Mouse (Mus musculus) gonadal fat pad, adult 2 months (tissue): ENCODE measurements around the gene Ppp1r7. TPM values are rescaled to one million over a fixed set of nuclear protein-coding genes. Genes with fewer than 3 reads are reported as not detected.

Source experiments
- polyA plus RNA-seq: library from polyadenylated mRNA; depleted of rRNA; stranded (reverse); fragments of >200 nt; gene quantifications from 2 replicates; pipeline ENCODE4 v1.2.3, GENCODE M21; 2012; rRNA removed

Gene Ppp1r7
- polyA plus RNA-seq, 1 experiment = 4.6 TPM

Other genes with a start within 250 kb of the Ppp1r7 start
- gene Kif1a, start 240.9 kb upstream of the Ppp1r7 start, polyA plus RNA-seq = 1.6 and 2.1 TPM in 2 replicates
- 0.22 TPM in 1 of 2 replicates, not detected in the other for gene Agxt, start 207.6 kb upstream of the Ppp1r7 start, polyA plus RNA-seq
- gene 2310007B03Rik, start 181.9 kb upstream of the Ppp1r7 start, polyA plus RNA-seq = 1.6 and 1.7 TPM in 2 replicates
- 0.81 and 1.1 TPM in 2 replicates for gene Crocc2, start 174.1 kb upstream of the Ppp1r7 start, polyA plus RNA-seq
- 7.4 and 10.7 TPM in 2 replicates for gene Sned1, start 107.0 kb upstream of the Ppp1r7 start, polyA plus RNA-seq
- 8.1 and 10.8 TPM in 2 replicates for gene Mterf4, start 36.9 kb upstream of the Ppp1r7 start, polyA plus RNA-seq
- 3.0 and 3.2 TPM in 2 replicates for gene Pask, start 628 bp downstream of the Ppp1r7 start, polyA plus RNA-seq
- 0.16 and 1.1 TPM in 2 replicates for gene Ano7, start 31.1 kb downstream of the Ppp1r7 start, polyA plus RNA-seq
- gene Hdlbp, start 136.0 kb downstream of the Ppp1r7 start, polyA plus RNA-seq = 134 and 136 TPM in 2 replicates
- 6.4 and 6.8 TPM in 2 replicates for gene Farp2, start 169.2 kb downstream of the Ppp1r7 start, polyA plus RNA-seq